Mouse (Mus musculus): ENCODE measurements at regions not wholly inside any gene's neighbourhood (a gene's known extent, or its start where the extent isn't known, plus 50 kb on each side); places are given as distances from the start of the nearest gene placed in this dataset.

DNA sequence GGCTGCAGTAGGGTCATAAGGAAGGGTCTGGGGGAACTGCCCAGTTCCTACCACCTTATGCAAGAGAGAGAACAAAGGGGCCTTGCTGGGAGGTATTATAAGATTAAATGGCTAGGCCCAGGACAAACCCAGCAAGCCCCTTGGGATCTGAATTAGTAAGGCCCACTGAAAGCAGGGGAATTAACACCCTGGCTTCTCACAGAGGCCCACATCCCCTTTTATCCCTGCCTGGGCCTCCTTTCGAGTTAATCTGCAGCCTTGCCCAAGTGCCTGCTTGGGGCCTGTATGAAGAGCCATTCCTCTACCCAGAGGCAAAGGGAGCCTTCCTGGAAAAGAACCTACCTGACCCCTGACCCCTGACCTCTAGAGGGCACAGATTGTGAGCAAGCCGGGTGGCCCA is 98.2 kb downstream of the Vegfa start:
- TF ChIP-seq MAX (IDR thresholded peaks at IDR 0.05; ENCODE audit: low read length) (no peak), GATA1 (IDR thresholded peaks at IDR 0.05; ENCODE audit: low read depth, low read length) (no peak), EP300 (IDR thresholded peaks at IDR 0.05; ENCODE audit: low read depth in 1 of 2, low read length in 2 of 2) (no peak), RAD21 (IDR thresholded peaks at IDR 0.05; ENCODE audit: low read depth, low read length) (no peak), NRF1 (IDR thresholded peaks at IDR 0.05; ENCODE audit: insufficient read depth, low read depth, low read length, poor library complexity, severe bottlenecking) (no peak), TCF12 (IDR thresholded peaks at IDR 0.05; ENCODE audit: low read depth, low read length) (no peak), USF2 (IDR thresholded peaks at IDR 0.05; ENCODE audit: borderline replicate concordance in 1 of 2, insufficient read depth in 1 of 2, low read depth in 1 of 2, low read length in 2 of 2) (no peak), ELF1 (IDR thresholded peaks at IDR 0.05; ENCODE audit: low read depth, low read length) (no peak), TBP (IDR thresholded peaks at IDR 0.05; ENCODE audit: low read depth, low read length) (no peak), POLR2A (IDR thresholded peaks at IDR 0.05; ENCODE audit: control insufficient read depth in 1 of 2, insufficient read depth in 1 of 2, low read depth in 1 of 2, low read length in 2 of 2, poor library complexity in 1 of 2) (no peak), SMC3 (IDR thresholded peaks at IDR 0.05; ENCODE audit: low read depth, low read length) (no peak), HCFC1 (IDR thresholded peaks at IDR 0.05; ENCODE audit: low read depth, low read length) (no peak), ZMIZ1 (IDR thresholded peaks at IDR 0.05; ENCODE audit: low read depth, low read length) (no peak), KAT2A (conservative IDR thresholded peaks at IDR 0.05; ENCODE audit: low read depth, low read length) (no peak), GABPA (IDR thresholded peaks at IDR 0.05; ENCODE audit: low read depth, low read length) (no peak), ETS1 (IDR thresholded peaks at IDR 0.05; ENCODE audit: low read depth, low read length) (no peak), CHD2 (IDR thresholded peaks at IDR 0.05; ENCODE audit: low read length) (no peak), ZC3H11A (IDR thresholded peaks at IDR 0.05; ENCODE audit: low read depth, low read length) (no peak)
- no peaks in the 10 kb centered on the region; a peak in 1 of 4 replicates for H3K27me3 ChIP-seq (ENCODE audit: control insufficient read depth in 1 of 2, insufficient read depth in 2 of 2, low read length in 2 of 2)

DNA sequence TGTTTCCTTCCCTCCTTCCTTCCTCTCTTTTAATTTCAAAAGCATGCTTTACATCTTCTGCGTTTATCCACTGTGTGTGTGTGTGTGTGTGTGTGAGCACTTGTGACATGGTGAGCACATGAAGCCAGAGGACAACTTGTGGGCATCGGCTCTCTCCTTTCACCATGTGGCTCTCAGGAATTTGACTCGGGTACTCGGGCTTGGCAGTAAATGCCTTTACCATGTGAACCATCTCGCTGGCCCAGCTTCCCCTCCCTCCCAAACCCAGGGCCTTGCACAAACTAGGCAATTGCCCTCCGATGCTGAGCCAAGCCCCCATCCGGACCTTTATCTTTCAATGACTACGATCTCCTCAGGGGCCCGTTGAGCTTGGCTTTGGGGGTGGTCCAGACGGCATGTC is 99.1 kb downstream of the Vegfa start:
- Histone ChIP-seq H3K36me3 (ENCODE audit: control insufficient read depth in 1 of 2, insufficient read depth in 2 of 2, low read length in 2 of 2) (no peaks in the 10 kb centered on the region), H3K4me1 (ENCODE audit: control insufficient read depth in 1 of 2, insufficient read depth in 2 of 2, low read length in 2 of 2) (no peaks in the 10 kb centered on the region), H3K79me2 (ENCODE audit: control insufficient read depth, insufficient read depth, low read length, poor library complexity) (no peaks in the 10 kb centered on the region), H3K27ac (ENCODE audit: control insufficient read depth, low read depth, low read length) (no peak overlapping the region), H3K4me3 (ENCODE audit: control insufficient read depth in 1 of 2, insufficient read depth in 1 of 2, low read depth in 2 of 2, low read length in 2 of 2) (no peak overlapping the region), H3K9me3 (replicated peaks; ENCODE audit: insufficient read depth, low read length) (no peaks in the 10 kb centered on the region), H3K9ac (ENCODE audit: control insufficient read depth, low read depth, low read length, poor library complexity, severe bottlenecking) (no peak overlapping the region), H3K27me3 (ENCODE audit: control insufficient read depth in 1 of 2, insufficient read depth in 2 of 2, low read length in 2 of 2) (no peaks in the 10 kb centered on the region; a peak in 2 of 4 replicates)
- TF ChIP-seq SMC3 (IDR thresholded peaks at IDR 0.05; ENCODE audit: low read depth, low read length) (no peak), MYC (IDR thresholded peaks at IDR 0.05; ENCODE audit: low read depth, low read length) (no peak), POLR2A (IDR thresholded peaks at IDR 0.05; ENCODE audit: control insufficient read depth in 1 of 2, insufficient read depth in 1 of 2, low read depth in 1 of 2, low read length in 2 of 2, poor library complexity in 1 of 2) (no peak), USF2 (IDR thresholded peaks at IDR 0.05; ENCODE audit: borderline replicate concordance in 1 of 2, insufficient read depth in 1 of 2, low read depth in 1 of 2, low read length in 2 of 2) (no peak), ETS1 (IDR thresholded peaks at IDR 0.05; ENCODE audit: low read depth, low read length) (no peak), UBTF (IDR thresholded peaks at IDR 0.05; ENCODE audit: borderline replicate concordance, insufficient read depth, low read depth, low read length) (no peak), EP300 (IDR thresholded peaks at IDR 0.05; ENCODE audit: low read depth in 1 of 2, low read length in 2 of 2) (no peak)
- DNase-seq (ENCODE audit: low read depth, low spot score) = no peak

More for the DNA sequence above, 98.2 kb downstream of the Vegfa start:
- H3K27ac ChIP-seq (ENCODE audit: control insufficient read depth, low read depth, low read length) = no peak overlapping the region
- H3K9ac ChIP-seq (ENCODE audit: control insufficient read depth, low read depth, low read length, poor library complexity, severe bottlenecking) = no peak overlapping the region
- no peaks in the 10 kb centered on the region for H3K4me1 ChIP-seq (ENCODE audit: control insufficient read depth in 1 of 2, insufficient read depth in 2 of 2, low read length in 2 of 2)
- DNase-seq (ENCODE audit: low read depth, low spot score) = no peak
- H3K9me3 ChIP-seq (replicated peaks; ENCODE audit: insufficient read depth, low read length) = no peaks in the 10 kb centered on the region
- no peaks in the 10 kb centered on the region for H3K79me2 ChIP-seq (ENCODE audit: control insufficient read depth, insufficient read depth, low read length, poor library complexity)
- no peaks in the 10 kb centered on the region for H3K36me3 ChIP-seq (ENCODE audit: control insufficient read depth in 1 of 2, insufficient read depth in 2 of 2, low read length in 2 of 2)
- no peak overlapping the region for H3K4me3 ChIP-seq (ENCODE audit: control insufficient read depth in 1 of 2, insufficient read depth in 1 of 2, low read depth in 2 of 2, low read length in 2 of 2)
